Mouse (Mus musculus) C2C12 (cell line): ENCODE measurements around the gene Tmem100. TPM values are rescaled to one million over a fixed set of nuclear protein-coding genes. Genes with fewer than 3 reads are reported as not detected.

Source experiments
- H3K27me3 ChIP-seq: one replicate; pipeline ENCODE4 v1.6.1; 2011; ENCODE audit not compliant: control insufficient read depth, insufficient read depth, insufficient read length
- H3K36me3 ChIP-seq: one replicate; pipeline ENCODE4 v1.6.1; 2011; ENCODE audit not compliant: control insufficient read depth, insufficient read depth
- H3K4me3 ChIP-seq: one replicate; pipeline ENCODE4 v1.5.1; 2011; ENCODE audit warnings: mild to moderate bottlenecking, control low read depth; ENCODE audit not compliant: poor library complexity, insufficient read depth, severe bottlenecking
- H3K79me2 ChIP-seq: one replicate; pipeline ENCODE4 v1.6.1; 2011; ENCODE audit not compliant: control insufficient read depth, insufficient read depth
- H3K79me3 ChIP-seq: one replicate; pipeline ENCODE4 v1.6.1; 2011; ENCODE audit warnings: low read depth, control low read depth
- H3ac ChIP-seq: one replicate; pipeline ENCODE3; 2011; ENCODE audit warnings: low read depth; ENCODE audit not compliant: control insufficient read depth, insufficient read length
- CEBPB ChIP-seq: IDR thresholded peaks from one replicate; pipeline ENCODE4 v1.6.1; 2011; ENCODE audit warnings: low read depth, mild to moderate bottlenecking, control low read depth, moderate library complexity
- CTCF ChIP-seq: IDR thresholded peaks from one replicate; pipeline ENCODE4 v1.5.1; 2011; ENCODE audit not compliant: control insufficient read depth, insufficient read depth, insufficient read length
- FOSL1 ChIP-seq: IDR thresholded peaks from one replicate; pipeline ENCODE4 v1.8.0; 2011; ENCODE audit warnings: mild to moderate bottlenecking, low read length; ENCODE audit not compliant: poor library complexity, insufficient read depth, severe bottlenecking
- MAX ChIP-seq: IDR thresholded peaks from one replicate; pipeline ENCODE4 v1.6.1; 2011; ENCODE audit warnings: mild to moderate bottlenecking, control low read depth
- MYOD1 ChIP-seq: IDR thresholded peaks from one replicate; pipeline ENCODE4 v1.6.1; 2011; ENCODE audit warnings: low read depth; ENCODE audit not compliant: control insufficient read depth, insufficient read length
- MYOG ChIP-seq: IDR thresholded peaks from one replicate; pipeline ENCODE4 v1.6.1; 2011; ENCODE audit not compliant: control insufficient read depth, insufficient read length; ENCODE audit errors: extremely low read depth
- USF1 ChIP-seq: IDR thresholded peaks from one replicate; pipeline ENCODE4 v1.6.1; 2011; ENCODE audit warnings: low read depth, mild to moderate bottlenecking, control low read depth, moderate library complexity
- polyA plus RNA-seq: library from polyadenylated mRNA; unstranded; fragments of >200 nt; fragmentation: generic; extraction: Trizol; gene quantifications from one replicate; pipeline ENCODE4 v1.2.1, GENCODE M21; 2012; ENCODE audit warnings: missing spikeins

The Tmem100 gene
- polyA plus RNA-seq, 1 experiment: not detected

- no peak overlapping the region for H3ac ChIP-seq
- TF ChIP-seq CTCF: no peak
- TF ChIP-seq CEBPB: no peak
- no peak for TF ChIP-seq MAX
- no peak for TF ChIP-seq MYOD1
- TF ChIP-seq MYOG: no peak
- no peak for TF ChIP-seq USF1
- no peak for TF ChIP-seq FOSL1
- H3K79me2 ChIP-seq: no peaks in the 10 kb centered on the region
- H3K36me3 ChIP-seq: no peaks in the 10 kb centered on the region
- no peak overlapping the region for H3K4me3 ChIP-seq
- H3K27me3 ChIP-seq: no peaks in the 10 kb centered on the region
- no peaks in the 10 kb centered on the region for H3K79me3 ChIP-seq
Measured at GRCm38 (mm10) chr11:90025891-90026801, 4.0 kb upstream of the Tmem100 start.

- Histone ChIP-seq H3ac (no peak overlapping the region), H3K79me3 (no peaks in the 10 kb centered on the region), H3K27me3 (no peaks in the 10 kb centered on the region), H3K79me2 (no peaks in the 10 kb centered on the region), H3K36me3 (no peaks in the 10 kb centered on the region), H3K4me3 (no peak overlapping the region)
- no peak for TF ChIP-seq CEBPB
- no peak for TF ChIP-seq MAX
- no peak for TF ChIP-seq FOSL1
Measured at GRCm38 (mm10) chr11:90026802-90027174, 3.4 kb upstream of the Tmem100 start.

- no peaks in the 10 kb centered on the region for H3K27me3 ChIP-seq
- no peaks in the 10 kb centered on the region for H3K36me3 ChIP-seq
- TF ChIP-seq USF1: no peak
- TF ChIP-seq MYOD1: no peak
- TF ChIP-seq FOSL1: no peak
- no peak for TF ChIP-seq MAX
- no peak for TF ChIP-seq MYOG
- no peak for TF ChIP-seq CTCF
- no peak for TF ChIP-seq CEBPB
- H3K4me3 ChIP-seq: no peak overlapping the region
- no peak overlapping the region for H3ac ChIP-seq
- no peaks in the 10 kb centered on the region for H3K79me3 ChIP-seq
- H3K79me2 ChIP-seq: no peaks in the 10 kb centered on the region
Measured at GRCm38 (mm10) chr11:90027216-90027615, 2.9 kb upstream of the Tmem100 start.

- no peak for TF ChIP-seq USF1
- TF ChIP-seq CTCF: no peak
- TF ChIP-seq CEBPB: no peak
- TF ChIP-seq FOSL1: no peak
- TF ChIP-seq MYOG: no peak
- TF ChIP-seq MAX: no peak
- TF ChIP-seq MYOD1: no peak
- Histone ChIP-seq H3ac (no peak overlapping the region), H3K79me3 (no peaks in the 10 kb centered on the region), H3K36me3 (no peaks in the 10 kb centered on the region), H3K27me3 (no peaks in the 10 kb centered on the region), H3K79me2 (no peaks in the 10 kb centered on the region), H3K4me3 (no peak overlapping the region)
Measured at GRCm38 (mm10) chr11:90028746-90029145, 1.4 kb upstream of the Tmem100 start.

- Histone ChIP-seq H3K4me3 (no peak overlapping the region), H3K27me3 (no peaks in the 10 kb centered on the region)
Measured at GRCm38 (mm10) chr11:90029354-90029753, 794 bp upstream of the Tmem100 start.

GRCm38 (mm10) chr11:90030557-90030956 is 409 bp downstream of the Tmem100 start:
- Histone ChIP-seq H3K36me3 (no peaks in the 10 kb centered on the region), H3K79me3 (no peaks in the 10 kb centered on the region), H3K27me3 (no peaks in the 10 kb centered on the region), H3ac (no peak overlapping the region), H3K79me2 (no peaks in the 10 kb centered on the region), H3K4me3 (no peak overlapping the region)
- TF ChIP-seq FOSL1 (no peak), MYOD1 (no peak), MYOG (no peak), MAX (no peak), CTCF (no peak), USF1 (no peak)

More at GRCm38 (mm10) chr11:90029354-90029753, 794 bp upstream of the Tmem100 start:
- TF ChIP-seq FOSL1 (no peak), MYOG (no peak), MAX (no peak), MYOD1 (no peak), CEBPB (no peak), USF1 (no peak)
- no peaks in the 10 kb centered on the region for H3K36me3 ChIP-seq
- no peaks in the 10 kb centered on the region for H3K79me3 ChIP-seq
- no peaks in the 10 kb centered on the region for H3K79me2 ChIP-seq
- no peak overlapping the region for H3ac ChIP-seq
